Mouse (Mus musculus): ENCODE data around the gene Stmnd1. TPM values are rescaled to one million over a fixed set of nuclear protein-coding genes. Genes with fewer than 3 reads are reported as not detected.

Gene Stmnd1
- 0.15 TPM for polyA plus RNA-seq (2014; fragmentation: Illumina TruSeq; extraction: RNeasy Lipid Tissue Mini Kit (QIAGEN cat#74804); ENCODE audit: low read depth, low replicate concordance)

DNA sequence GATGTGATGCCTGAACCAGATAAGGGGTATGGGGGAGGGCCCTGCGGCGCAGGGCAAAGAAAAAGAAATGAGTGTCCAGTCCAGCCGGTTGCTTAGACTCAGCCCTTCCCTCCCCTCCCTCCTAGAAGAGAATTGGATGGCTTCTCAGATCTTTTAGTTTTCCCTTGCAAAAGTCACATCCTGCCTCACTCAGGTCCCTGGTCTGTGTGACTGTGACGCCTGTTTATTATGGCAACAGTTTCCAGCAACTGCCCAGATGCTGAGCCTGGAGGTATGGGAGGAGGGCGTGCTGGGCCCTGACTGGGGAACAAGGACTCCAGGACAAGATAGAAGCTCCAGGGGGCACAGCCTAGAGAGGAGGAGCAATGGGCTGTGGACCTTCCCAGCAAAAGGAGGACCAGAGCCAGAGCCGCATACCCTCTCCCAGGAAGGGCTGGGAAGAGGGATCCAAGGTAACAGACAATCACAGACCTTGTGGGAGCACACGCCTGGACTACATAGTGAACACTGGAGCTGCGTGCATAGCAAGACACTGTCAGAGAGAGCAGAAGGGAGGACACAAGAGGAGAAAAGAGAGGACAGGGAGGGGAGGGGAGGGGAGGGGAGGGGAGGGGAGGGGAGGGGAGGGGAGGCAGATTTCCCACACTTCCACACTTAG, at the start of gene Stmnd1:
TSS of gene Stmnd1 (plus strand) at position 269 of the 658 bp plus-strand sequence.

Other genes with a start within 250 kb of the Stmnd1 start
- 0.36 TPM for gene Rbm24, start 144.7 kb downstream of the Stmnd1 start, polyA plus RNA-seq (2014; fragmentation: Illumina TruSeq; extraction: RNeasy Lipid Tissue Mini Kit (QIAGEN cat#74804); ENCODE audit: low read depth, low replicate concordance)
- 60.1 TPM for gene Cap2, start 228.1 kb downstream of the Stmnd1 start, polyA plus RNA-seq (2014; fragmentation: Illumina TruSeq; extraction: RNeasy Lipid Tissue Mini Kit (QIAGEN cat#74804); ENCODE audit: low read depth, low replicate concordance)

All from testis, adult 10 weeks (tissue).